Mouse (Mus musculus): ENCODE measurements at regions not wholly inside any gene's neighbourhood (a gene's known extent, or its start where the extent isn't known, plus 50 kb on each side); places are given as distances from the start of the nearest gene placed in this dataset.

- 80% methylated on average over 6 of the region's 6 CpGs for WGBS
- Histone ChIP-seq H3K4me1 (replicated peaks; ENCODE audit: control insufficient read depth, insufficient read depth, low read length) (no peaks in the 10 kb centered on the region), H3K36me3 (ENCODE audit: control insufficient read depth, insufficient read depth, low read length) (no peaks in the 10 kb centered on the region), H3K27ac (ENCODE audit: control insufficient read depth, insufficient read depth, low read length) (no peak overlapping the region), H3K4me3 (ENCODE audit: control insufficient read depth, insufficient read depth, low read length) (no peak overlapping the region), H3K27me3 (ENCODE audit: control insufficient read depth, insufficient read depth, low read length) (no peaks in the 10 kb centered on the region)
- DNase-seq, result no peak
- TF ChIP-seq CTCF (IDR thresholded peaks at IDR 0.05; ENCODE audit: borderline replicate concordance, control insufficient read depth, extremely low read depth, insufficient read depth, low read length, poor library complexity), result no peak
- no peak for TF ChIP-seq POLR2A (IDR thresholded peaks at IDR 0.05; ENCODE audit: control insufficient read depth, extremely low read depth, insufficient read depth, low read length, poor library complexity)
These were observed 287.1 kb downstream of the Sv2b start for GRCm38 (mm10) chr7:75021966-75022365.

DNA sequence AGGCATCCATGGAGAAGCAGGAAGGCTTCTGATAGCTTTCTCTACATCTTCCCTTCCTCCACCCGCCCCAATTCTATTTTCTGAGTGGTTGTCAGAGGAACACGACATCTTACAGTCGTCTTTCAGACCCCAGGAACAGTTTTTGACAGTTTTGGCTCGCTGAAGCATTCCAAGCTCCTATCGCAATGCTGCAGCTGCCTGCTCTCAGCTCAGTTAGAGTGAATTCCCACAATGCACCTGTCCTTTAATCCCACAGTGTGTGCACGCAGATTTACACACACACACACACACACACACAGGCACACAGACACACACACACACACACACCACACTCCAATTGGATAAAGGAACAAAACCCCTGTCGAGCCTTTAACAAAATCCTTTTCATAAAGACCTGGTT, 290.4 kb downstream of the Sv2b start:
- Histone ChIP-seq H3K27ac (ENCODE audit: control insufficient read depth, insufficient read depth, low read length) (no peak overlapping the region), H3K4me3 (ENCODE audit: control insufficient read depth, insufficient read depth, low read length) (no peak overlapping the region), H3K4me1 (replicated peaks; ENCODE audit: control insufficient read depth, insufficient read depth, low read length) (no peaks in the 10 kb centered on the region), H3K36me3 (ENCODE audit: control insufficient read depth, insufficient read depth, low read length) (no peaks in the 10 kb centered on the region), H3K27me3 (ENCODE audit: control insufficient read depth, insufficient read depth, low read length) (no peaks in the 10 kb centered on the region)
- no peak for TF ChIP-seq CTCF (IDR thresholded peaks at IDR 0.05; ENCODE audit: borderline replicate concordance, control insufficient read depth, extremely low read depth, insufficient read depth, low read length, poor library complexity)
- WGBS, result 72% methylated on average over 7 of the region's 7 CpGs
- no peak for DNase-seq

GRCm38 (mm10) chr7:75008481-75008880, 300.6 kb downstream of the Sv2b start:
- TF ChIP-seq CTCF (IDR thresholded peaks at IDR 0.05; ENCODE audit: borderline replicate concordance, control insufficient read depth, extremely low read depth, insufficient read depth, low read length, poor library complexity), result no peak
- no peak for TF ChIP-seq POLR2A (IDR thresholded peaks at IDR 0.05; ENCODE audit: control insufficient read depth, extremely low read depth, insufficient read depth, low read length, poor library complexity)
- 98% methylated on average over 2 of the region's 2 CpGs for WGBS
- H3K4me3 ChIP-seq (ENCODE audit: control insufficient read depth, insufficient read depth, low read length), result no peak overlapping the region

GRCm38 (mm10) chr7:74990198-74990597, 318.9 kb downstream of the Sv2b start:
- no peaks in the 10 kb centered on the region for H3K27me3 ChIP-seq (ENCODE audit: control insufficient read depth, insufficient read depth, low read length)
- WGBS, result 38% methylated on average over 2 of the region's 2 CpGs
- no peak overlapping the region for H3K4me3 ChIP-seq (ENCODE audit: control insufficient read depth, insufficient read depth, low read length)
- H3K27ac ChIP-seq (ENCODE audit: control insufficient read depth, insufficient read depth, low read length), result no peak overlapping the region
- no peaks in the 10 kb centered on the region for H3K36me3 ChIP-seq (ENCODE audit: control insufficient read depth, insufficient read depth, low read length)
- no peak for DNase-seq
- no peaks in the 10 kb centered on the region for H3K4me1 ChIP-seq (replicated peaks; ENCODE audit: control insufficient read depth, insufficient read depth, low read length)
- no peak for TF ChIP-seq POLR2A (IDR thresholded peaks at IDR 0.05; ENCODE audit: control insufficient read depth, extremely low read depth, insufficient read depth, low read length, poor library complexity)
- no peak for TF ChIP-seq CTCF (IDR thresholded peaks at IDR 0.05; ENCODE audit: borderline replicate concordance, control insufficient read depth, extremely low read depth, insufficient read depth, low read length, poor library complexity)

More at GRCm38 (mm10) chr7:75008481-75008880, 300.6 kb downstream of the Sv2b start:
- DNase-seq, result no peak
- Histone ChIP-seq H3K27me3 (ENCODE audit: control insufficient read depth, insufficient read depth, low read length) (no peaks in the 10 kb centered on the region), H3K4me1 (replicated peaks; ENCODE audit: control insufficient read depth, insufficient read depth, low read length) (no peaks in the 10 kb centered on the region), H3K36me3 (ENCODE audit: control insufficient read depth, insufficient read depth, low read length) (no peaks in the 10 kb centered on the region), H3K27ac (ENCODE audit: control insufficient read depth, insufficient read depth, low read length) (no peak overlapping the region)

DNA sequence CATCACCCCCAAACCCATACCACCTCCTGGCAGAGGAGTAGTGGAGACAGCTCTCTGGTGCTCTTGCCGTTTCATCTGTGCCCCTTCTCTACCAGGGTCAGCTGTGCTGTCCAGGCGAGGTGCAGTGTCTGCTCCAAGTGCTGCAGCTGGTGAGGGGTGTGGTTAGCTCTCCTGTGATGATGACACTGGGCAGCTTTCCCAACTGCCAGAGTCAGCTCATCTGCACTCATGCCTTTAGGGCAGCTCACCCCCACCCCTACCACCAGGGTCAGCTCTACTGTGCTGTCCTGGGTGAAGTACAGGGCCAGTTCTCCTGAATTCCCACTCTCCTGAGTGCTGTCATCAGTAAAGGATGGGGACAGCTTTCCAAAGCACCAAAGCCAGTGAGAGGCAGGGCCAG, 329.6 kb downstream of the Sv2b start:
- no peak overlapping the region for H3K4me3 ChIP-seq (ENCODE audit: control insufficient read depth, insufficient read depth, low read length)
- no peak overlapping the region for H3K27ac ChIP-seq (ENCODE audit: control insufficient read depth, insufficient read depth, low read length)
- no peaks in the 10 kb centered on the region for H3K27me3 ChIP-seq (ENCODE audit: control insufficient read depth, insufficient read depth, low read length)
- no peaks in the 10 kb centered on the region for H3K36me3 ChIP-seq (ENCODE audit: control insufficient read depth, insufficient read depth, low read length)
- WGBS, result 65% methylated on average over 2 of the region's 2 CpGs
- H3K4me1 ChIP-seq (replicated peaks; ENCODE audit: control insufficient read depth, insufficient read depth, low read length), result no peaks in the 10 kb centered on the region
- TF ChIP-seq POLR2A (IDR thresholded peaks at IDR 0.05; ENCODE audit: control insufficient read depth, extremely low read depth, insufficient read depth, low read length, poor library complexity), result no peak
- no peak for TF ChIP-seq CTCF (IDR thresholded peaks at IDR 0.05; ENCODE audit: borderline replicate concordance, control insufficient read depth, extremely low read depth, insufficient read depth, low read length, poor library complexity)
- DNase-seq, result no peak

DNA sequence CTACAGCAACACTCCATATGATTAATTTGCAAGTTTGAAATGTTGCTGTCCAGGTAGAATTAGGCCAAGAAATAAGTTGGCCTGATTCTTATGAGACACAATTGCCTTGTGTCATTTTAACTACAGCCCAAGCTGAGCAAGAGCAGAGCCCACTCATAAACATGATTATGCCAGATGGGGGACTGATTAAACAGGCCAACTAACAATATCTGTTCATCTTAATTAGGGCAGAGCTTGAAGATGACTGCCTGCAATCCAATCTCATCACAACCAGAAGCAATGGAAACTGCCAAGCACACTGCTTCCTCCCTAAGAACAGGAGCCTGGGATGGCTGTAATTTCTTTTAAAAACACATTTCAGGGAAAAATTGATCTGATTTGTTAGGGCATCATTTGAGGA, 333.1 kb downstream of the Sv2b start:
- Histone ChIP-seq H3K4me1 (replicated peaks; ENCODE audit: control insufficient read depth, insufficient read depth, low read length) (no peaks in the 10 kb centered on the region), H3K36me3 (ENCODE audit: control insufficient read depth, insufficient read depth, low read length) (no peaks in the 10 kb centered on the region), H3K27ac (ENCODE audit: control insufficient read depth, insufficient read depth, low read length) (no peak overlapping the region), H3K27me3 (ENCODE audit: control insufficient read depth, insufficient read depth, low read length) (no peaks in the 10 kb centered on the region), H3K4me3 (ENCODE audit: control insufficient read depth, insufficient read depth, low read length) (no peak overlapping the region)
- DNase-seq, result no peak
- no peak for TF ChIP-seq POLR2A (IDR thresholded peaks at IDR 0.05; ENCODE audit: control insufficient read depth, extremely low read depth, insufficient read depth, low read length, poor library complexity)
- no peak for TF ChIP-seq CTCF (IDR thresholded peaks at IDR 0.05; ENCODE audit: borderline replicate concordance, control insufficient read depth, extremely low read depth, insufficient read depth, low read length, poor library complexity)

DNA sequence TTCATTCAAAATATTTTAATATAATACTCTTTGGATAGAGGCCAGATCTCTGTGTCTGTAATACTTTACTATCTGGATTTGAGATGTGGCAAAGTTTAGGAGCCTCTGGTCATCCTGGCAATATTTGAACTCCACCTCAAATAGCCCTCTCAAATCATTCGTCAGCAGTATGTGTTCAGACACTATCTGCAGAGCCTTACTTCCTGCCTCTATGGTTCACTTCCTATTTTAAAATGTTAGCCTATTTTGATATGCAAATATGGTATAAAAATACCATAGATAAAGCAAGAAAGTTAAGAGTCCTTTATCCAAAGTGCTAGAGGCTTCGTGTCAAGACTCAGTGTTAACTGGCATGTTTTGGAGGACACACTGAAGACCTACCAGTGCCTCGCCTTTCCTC, 334.6 kb downstream of the Sv2b start:
- Histone ChIP-seq H3K27me3 (ENCODE audit: control insufficient read depth, insufficient read depth, low read length) (no peaks in the 10 kb centered on the region), H3K4me1 (replicated peaks; ENCODE audit: control insufficient read depth, insufficient read depth, low read length) (no peaks in the 10 kb centered on the region), H3K4me3 (ENCODE audit: control insufficient read depth, insufficient read depth, low read length) (no peak overlapping the region), H3K27ac (ENCODE audit: control insufficient read depth, insufficient read depth, low read length) (no peak overlapping the region), H3K36me3 (ENCODE audit: control insufficient read depth, insufficient read depth, low read length) (no peaks in the 10 kb centered on the region)
- no peak for DNase-seq
- WGBS, result 50% methylated on average over 3 of the region's 3 CpGs
- TF ChIP-seq POLR2A (IDR thresholded peaks at IDR 0.05; ENCODE audit: control insufficient read depth, extremely low read depth, insufficient read depth, low read length, poor library complexity), result no peak
- no peak for TF ChIP-seq CTCF (IDR thresholded peaks at IDR 0.05; ENCODE audit: borderline replicate concordance, control insufficient read depth, extremely low read depth, insufficient read depth, low read length, poor library complexity)

Data from thymus, adult 2 months (tissue).